ENCODE assay signal across 26 mouse cellular contexts in genomic region chr19:48429263-48429662, GRCm38 (mm10).
A peak's percentile ranks its signal among the peaks of the same experiment; 100 is the strongest.
DNase-seq lines count a peak whose midpoint lies in the region; ATAC-seq lines count a peak whose summit lies in the region.
"Had no signal": no experiment of that assay in that cellular context is flagged by ENCODE, and none has a peak within 500 bp of the region (broad histone marks: within the 10 kb centered on the region; RNA-seq: fewer than 3 reads in every experiment).

No protein-coding gene starts in this region.

- no peaks in the 10 kb centered on the region for H3K27me3 ChIP-seq in forebrain, embryonic 16.5 days (replicated peaks; ENCODE audit: control insufficient read depth, insufficient read depth, low read length)
- no peaks in the 10 kb centered on the region for H3K27me3 ChIP-seq in forebrain, embryonic 14.5 days (replicated peaks; ENCODE audit: control insufficient read depth, insufficient read depth, low read length)
- H3K27me3 ChIP-seq: embryonic facial prominence, embryonic 13.5 days; heart, embryonic 13.5 days; limb, embryonic 15.5 days had no signal

- H3K4me2 ChIP-seq in forebrain, embryonic 16.5 days (ENCODE audit: low read length) = no peak overlapping the region
- H3K4me2 ChIP-seq in forebrain, embryonic 14.5 days (ENCODE audit: low read length) = no peak overlapping the region
- H3K4me2 ChIP-seq: heart, embryonic 13.5 days; hindbrain, embryonic 14.5 days; limb, embryonic 15.5 days had no signal

- no peaks in the 10 kb centered on the region for H3K9me3 ChIP-seq in forebrain, embryonic 16.5 days (ENCODE audit: control insufficient read depth, low read length)
- no peaks in the 10 kb centered on the region for H3K9me3 ChIP-seq in forebrain, embryonic 14.5 days (replicated peaks; ENCODE audit: control insufficient read depth, low read length)
- H3K9me3 ChIP-seq: embryonic facial prominence, embryonic 13.5 days; heart, embryonic 13.5 days; limb, embryonic 10.5 days; limb, embryonic 15.5 days had no signal

- H3K27ac ChIP-seq in forebrain, embryonic 16.5 days (ENCODE audit: low read length) = no peak overlapping the region
- no peak overlapping the region for H3K27ac ChIP-seq in forebrain, embryonic 14.5 days (ENCODE audit: low read depth, low read length)
- H3K27ac ChIP-seq: embryonic facial prominence, embryonic 13.5 days; gastrocnemius, adult 2 months; heart, adult 2 months; heart, embryonic 13.5 days; hindbrain, embryonic 14.5 days; limb, embryonic 15.5 days; liver, embryonic 14.5 days had no signal

- H3K36me3 ChIP-seq in forebrain, embryonic 16.5 days (ENCODE audit: control insufficient read depth, insufficient read depth) = no peaks in the 10 kb centered on the region
- H3K36me3 ChIP-seq in forebrain, embryonic 14.5 days (ENCODE audit: control insufficient read depth, insufficient read depth, low read length) = no peaks in the 10 kb centered on the region
- H3K36me3 ChIP-seq: embryonic facial prominence, embryonic 13.5 days; heart, embryonic 13.5 days; limb, embryonic 10.5 days; limb, embryonic 15.5 days had no signal

- peak; percentile 84 for ATAC-seq in forebrain, embryonic 16.5 days
- ATAC-seq in forebrain, embryonic 14.5 days = no peak
- ATAC-seq in erythroblast, adult 5-6 weeks (replicated peaks; ENCODE audit: low FRiP score, poor library complexity, severe bottlenecking) = no peak

- WGBS in forebrain, embryonic 16.5 days = 74% methylated on average over 4 of the region's 4 CpGs
- WGBS in forebrain, embryonic 14.5 days = 82% methylated on average over 4 of the region's 4 CpGs

- DNase-seq in forebrain, embryonic 14.5 days (ENCODE audit: low spot score) = no peak
- peak; percentile 38 to 39 for DNase-seq in right cerebral cortex, postnatal 10 days (ENCODE audit: low spot score in 2 of 2)
- no peak for DNase-seq in right cerebral cortex, postnatal 36 days (ENCODE audit: low spot score in 2 of 2)
- DNase-seq in layer of hippocampus, adult 8-10 months (ENCODE audit: low spot score in 2 of 2) = peak; percentile 58 to 59
- peak; percentile 56 to 57 for DNase-seq in layer of hippocampus, postnatal 36 days
- no peak for DNase-seq in MN1 (ENCODE audit: low spot score)
- DNase-seq: adrenal gland, postnatal 14 days; cerebellum, adult 11-12 months; cerebellum, adult 9-11 months; gastrocnemius, adult 2 months; heart, adult 2 months; heart, postnatal 10 days; kidney, adult 11 months; kidney, postnatal 14 days; spleen, adult 18-20 months; thymus, adult 18-20 months; thymus, postnatal 25 days had no signal

- H3K4me1 ChIP-seq in forebrain, embryonic 16.5 days (replicated peaks; ENCODE audit: control insufficient read depth, insufficient read depth, low read length) = peaks cover 8% of the 10 kb centered on the region; the same call in 1 of the 2 replicates
- peaks cover 5% of the 10 kb centered on the region for H3K4me1 ChIP-seq in forebrain, embryonic 14.5 days (ENCODE audit: control insufficient read depth, insufficient read depth, low read length)
- H3K4me1 ChIP-seq: heart, embryonic 13.5 days had no signal

- H3K4me3 ChIP-seq in forebrain, embryonic 16.5 days (replicated peaks; ENCODE audit: low read length) = no peak overlapping the region
- no peak overlapping the region for H3K4me3 ChIP-seq in forebrain, embryonic 14.5 days (ENCODE audit: low read depth, low read length)
- H3K4me3 ChIP-seq: embryonic facial prominence, embryonic 13.5 days; erythroblast, embryonic 14.5 days; gastrocnemius, adult 2 months; heart, adult 2 months; heart, embryonic 13.5 days; limb, embryonic 10.5 days; limb, embryonic 15.5 days had no signal

- no peak overlapping the region for H3K9ac ChIP-seq in forebrain, embryonic 16.5 days (replicated peaks; ENCODE audit: low read depth, low read length)
- H3K9ac ChIP-seq in forebrain, embryonic 14.5 days (ENCODE audit: low read length) = no peak overlapping the region
- H3K9ac ChIP-seq: embryonic facial prominence, embryonic 13.5 days; heart, embryonic 13.5 days; hindbrain, embryonic 14.5 days; limb, embryonic 15.5 days; liver, embryonic 14.5 days had no signal

Comparison
In these comparisons a context has a peak if more than half of its experiments do, and no peak if none do; other contexts are left out.
1. DNase-seq: peak in right cerebral cortex, postnatal 10 days (2 of 2), layer of hippocampus, adult 8-10 months (2 of 2) and layer of hippocampus, postnatal 36 days (2 of 2); none in forebrain, embryonic 14.5 days (single experiment), right cerebral cortex, postnatal 36 days (0 of 2) and MN1 (single experiment).